8 mouse cellular contexts compared by ENCODE assay signal in genomic region chr12:112644855-112645506, GRCm38 (mm10). TPM values are rescaled to one million over a fixed set of nuclear protein-coding genes. Genes with fewer than 3 reads are reported as not detected.
DNase-seq lines count a peak whose midpoint lies in the region; ATAC-seq and TF ChIP-seq lines count a peak whose summit lies in the region.

No protein-coding gene starts in this region.

- intact Hi-C loops in heart, postnatal 10 days (cut with DNase I) = no loop called here

- ATAC-seq in heart, embryonic 13.5 days (ENCODE audit: extremely low read depth, insufficient number of reproducible peaks, low FRiP score, low TSS enrichment) = no peak
- ATAC-seq in embryonic facial prominence, embryonic 14.5 days (ENCODE audit: low read depth) = peak; percentile 39; the same call in 1 of the 2 replicates
- ATAC-seq in intestine, embryonic 16.5 days = peak; percentile 49
- ATAC-seq in stomach, embryonic 16.5 days (ENCODE audit: insufficient read depth, low FRiP score) = peak; percentile 15; the same call in 1 of the 2 replicates

- no peak for DNase-seq in heart, postnatal 10 days
- no peak for DNase-seq in MEL (ENCODE audit: low read depth, low spot score)
- peak; percentile 41 for DNase-seq in embryonic facial prominence, embryonic 14.5 days (ENCODE audit: low spot score)
- DNase-seq in lung, postnatal 14 days = peak; percentile 35
- no peak for DNase-seq in layer of hippocampus, adult 18-20 months (ENCODE audit: low spot score in 2 of 2)

- under 1% methylated on average over 75 of the region's 75 CpGs for WGBS in heart, embryonic 13.5 days
- 0% methylated on average over 31 of the region's 75 CpGs for WGBS in embryonic facial prominence, embryonic 14.5 days
- WGBS in intestine, embryonic 16.5 days = under 1% methylated on average over 75 of the region's 75 CpGs
- WGBS in stomach, embryonic 16.5 days = under 1% methylated on average over 75 of the region's 75 CpGs

- peaks cover 21% of the 10 kb centered on the region for H3K4me1 ChIP-seq in heart, embryonic 13.5 days
- H3K4me1 ChIP-seq in MEL (ENCODE audit: control insufficient read depth in 1 of 2, insufficient read depth in 2 of 2, low read length in 2 of 2) = peaks cover 7 to 31% of the 10 kb centered on the region in 2 experiments; a peak in 3 of 4 replicates
- peaks cover 9% of the 10 kb centered on the region for H3K4me1 ChIP-seq in embryonic facial prominence, embryonic 14.5 days (ENCODE audit: control insufficient read depth, insufficient read depth, low read length)
- H3K4me1 ChIP-seq in intestine, embryonic 16.5 days (ENCODE audit: control insufficient read depth, insufficient read depth, low read length) = peaks cover 14% of the 10 kb centered on the region
- peaks cover 14% of the 10 kb centered on the region for H3K4me1 ChIP-seq in stomach, embryonic 16.5 days (ENCODE audit: control insufficient read depth, insufficient read depth, low read length)

- TF ChIP-seq RAD21 in MEL (IDR thresholded peaks at IDR 0.05; ENCODE audit: low read depth, low read length) = no peak

- TF ChIP-seq EP300 in MEL (IDR thresholded peaks at IDR 0.05; ENCODE audit: low read depth in 1 of 2, low read length in 2 of 2) = no peak

- H3K27ac ChIP-seq in heart, embryonic 13.5 days (replicated peaks) = peak overlapping the region; percentile 85
- peak overlapping the region; percentile 69 for H3K27ac ChIP-seq in MEL (ENCODE audit: control insufficient read depth, low read depth, low read length)
- H3K27ac ChIP-seq in embryonic facial prominence, embryonic 14.5 days (replicated peaks; ENCODE audit: low read depth, low read length) = peak overlapping the region; percentile 92
- H3K27ac ChIP-seq in intestine, embryonic 16.5 days (ENCODE audit: low read length) = peak overlapping the region; percentile 68
- peak overlapping the region; percentile 90 for H3K27ac ChIP-seq in stomach, embryonic 16.5 days (ENCODE audit: low read length)

- TF ChIP-seq CTCF in MEL (IDR thresholded peaks at IDR 0.05 in 2 of 3, conservative IDR thresholded peaks at IDR 0.05 in 1 of 3; ENCODE audit: control insufficient read depth in 1 of 3, insufficient read depth in 1 of 3, low read depth in 2 of 3, low read length in 3 of 3, poor library complexity in 1 of 3, severe bottlenecking in 1 of 3) = no peak

- H3K27me3 ChIP-seq in heart, embryonic 13.5 days (replicated peaks) = no peaks in the 10 kb centered on the region
- no peaks in the 10 kb centered on the region for H3K27me3 ChIP-seq in MEL (ENCODE audit: control insufficient read depth in 1 of 2, insufficient read depth in 2 of 2, low read length in 2 of 2)
- H3K27me3 ChIP-seq in embryonic facial prominence, embryonic 14.5 days (replicated peaks; ENCODE audit: control insufficient read depth, insufficient read depth, low read length) = no peaks in the 10 kb centered on the region
- no peaks in the 10 kb centered on the region for H3K27me3 ChIP-seq in intestine, embryonic 16.5 days (replicated peaks; ENCODE audit: control insufficient read depth, insufficient read depth, low read length)
- H3K27me3 ChIP-seq in stomach, embryonic 16.5 days (ENCODE audit: control insufficient read depth, insufficient read depth, low read length) = no peaks in the 10 kb centered on the region

- peak in 1 of 2 experiments; percentile 98; a peak in 2 of 4 replicates for TF ChIP-seq POLR2A in MEL (IDR thresholded peaks at IDR 0.05; ENCODE audit: control insufficient read depth in 1 of 2, insufficient read depth in 1 of 2, low read depth in 1 of 2, low read length in 2 of 2, poor library complexity in 1 of 2)

- peak overlapping the region; percentile 91 for H3K9ac ChIP-seq in heart, embryonic 13.5 days
- peak overlapping the region; percentile 84 for H3K9ac ChIP-seq in MEL (ENCODE audit: control insufficient read depth, low read depth, low read length, poor library complexity, severe bottlenecking)
- peak overlapping the region; percentile 86 for H3K9ac ChIP-seq in embryonic facial prominence, embryonic 14.5 days (ENCODE audit: low read depth, low read length)
- peak overlapping the region; percentile 82 for H3K9ac ChIP-seq in intestine, embryonic 16.5 days (ENCODE audit: low read depth, low read length)
- H3K9ac ChIP-seq in stomach, embryonic 16.5 days (ENCODE audit: low read length) = peak overlapping the region; percentile 89

- peaks cover 25% of the 10 kb centered on the region for H3K79me2 ChIP-seq in MEL (ENCODE audit: control insufficient read depth, insufficient read depth, low read length, poor library complexity)

- H3K9me3 ChIP-seq in heart, embryonic 13.5 days = no peaks in the 10 kb centered on the region
- H3K9me3 ChIP-seq in MEL (replicated peaks; ENCODE audit: insufficient read depth, low read length) = no peaks in the 10 kb centered on the region
- no peaks in the 10 kb centered on the region for H3K9me3 ChIP-seq in embryonic facial prominence, embryonic 14.5 days (ENCODE audit: control insufficient read depth, low read length)
- H3K9me3 ChIP-seq in intestine, embryonic 16.5 days (ENCODE audit: control insufficient read depth, low read length) = no peaks in the 10 kb centered on the region
- no peaks in the 10 kb centered on the region for H3K9me3 ChIP-seq in stomach, embryonic 16.5 days (replicated peaks; ENCODE audit: control insufficient read depth, low read length)

- H3K4me2 ChIP-seq in heart, embryonic 13.5 days = peak overlapping the region; percentile 85
- H3K4me2 ChIP-seq in embryonic facial prominence, embryonic 14.5 days (ENCODE audit: low read depth, low read length) = peak overlapping the region; percentile 84
- peak overlapping the region; percentile 90 for H3K4me2 ChIP-seq in intestine, embryonic 16.5 days (ENCODE audit: low read depth, low read length)
- peak overlapping the region; percentile 74 for H3K4me2 ChIP-seq in stomach, embryonic 16.5 days (ENCODE audit: low read depth, low read length)

- H3K36me3 ChIP-seq in heart, embryonic 13.5 days = peaks cover 47% of the 10 kb centered on the region
- peaks cover 4 to 21% of the 10 kb centered on the region in 2 experiments; a peak in 3 of 4 replicates for H3K36me3 ChIP-seq in MEL (ENCODE audit: control insufficient read depth in 1 of 2, insufficient read depth in 2 of 2, low read length in 2 of 2)
- H3K36me3 ChIP-seq in embryonic facial prominence, embryonic 14.5 days (ENCODE audit: control insufficient read depth, insufficient read depth, low read length) = peaks cover 31% of the 10 kb centered on the region
- H3K36me3 ChIP-seq in intestine, embryonic 16.5 days (ENCODE audit: control insufficient read depth, insufficient read depth, low read length) = peaks cover 7% of the 10 kb centered on the region
- no peaks in the 10 kb centered on the region; the same call in 1 of the 2 replicates for H3K36me3 ChIP-seq in stomach, embryonic 16.5 days (ENCODE audit: control insufficient read depth, insufficient read depth, low read length)

- H3K4me3 ChIP-seq in heart, embryonic 13.5 days = peak overlapping the region; percentile 65
- peak overlapping the region; percentile 62 to 77 for H3K4me3 ChIP-seq in MEL (ENCODE audit: control insufficient read depth in 1 of 2, insufficient read depth in 1 of 2, low read depth in 2 of 2, low read length in 2 of 2)
- H3K4me3 ChIP-seq in embryonic facial prominence, embryonic 14.5 days (ENCODE audit: low read depth, low read length) = peak overlapping the region; percentile 77
- peak overlapping the region; percentile 61 for H3K4me3 ChIP-seq in intestine, embryonic 16.5 days (ENCODE audit: low read length)
- peak overlapping the region; percentile 67 for H3K4me3 ChIP-seq in stomach, embryonic 16.5 days (replicated peaks; ENCODE audit: low read length)

RNA-seq across cellular contexts. Expression of gene Siva1, which starts 0.5 kb away (rescaled TPM):
- polyA plus RNA-seq in heart, embryonic 13.5 days (2015; fragmentation: Nextera tagmentation; extraction: Ambion mirVana) = 129 and 149 TPM in 2 replicates
- 10 to 100 TPM; 26.4 to 31.4 TPM for total RNA-seq in heart, postnatal 10 days (2021)
- total RNA-seq in MEL (2012; rRNA removed) = 591 and 659 TPM in 2 replicates
- 100 to 1,000 TPM in 1 of 2 experiments, not detected in 1; 531 TPM for polyA plus RNA-seq in MEL (2012; ENCODE audit: insufficient read depth in 1 of 2, insufficient read length in 2 of 2, low read depth in 1 of 2, low replicate concordance in 2 of 2, missing spikeins in 1 of 2)
- 211 and 239 TPM in 2 replicates for polyA plus RNA-seq in embryonic facial prominence, embryonic 14.5 days (2014; fragmentation: Nextera tagmentation; extraction: Ambion mirVana)
- polyA plus RNA-seq in intestine, embryonic 16.5 days (2015; fragmentation: Nextera tagmentation; extraction: Ambion mirVana) = 168 and 186 TPM in 2 replicates
- polyA plus RNA-seq in stomach, embryonic 16.5 days (2015; fragmentation: Nextera tagmentation; extraction: Ambion mirVana) = 152 and 171 TPM in 2 replicates
- total RNA-seq in layer of hippocampus, adult 18-20 months (2021) = 10 to 100 TPM; 23.4 TPM

RNA-seq across cellular contexts. Expression of gene Adssl1, which starts 25.1 kb away (rescaled TPM):
- 69.3 and 83.9 TPM in 2 replicates for polyA plus RNA-seq in heart, embryonic 13.5 days (2015; fragmentation: Nextera tagmentation; extraction: Ambion mirVana)
- 100 to 1,000 TPM; 129 to 136 TPM for total RNA-seq in heart, postnatal 10 days (2021)
- total RNA-seq in MEL (2012; rRNA removed) = 36.0 and 58.2 TPM in 2 replicates
- 10 to 100 TPM in 1 of 2 experiments, not detected in 1; 63.9 TPM for polyA plus RNA-seq in MEL (2012; ENCODE audit: insufficient read depth in 1 of 2, insufficient read length in 2 of 2, low read depth in 1 of 2, low replicate concordance in 2 of 2, missing spikeins in 1 of 2)
- polyA plus RNA-seq in embryonic facial prominence, embryonic 14.5 days (2014; fragmentation: Nextera tagmentation; extraction: Ambion mirVana) = 23.2 and 26.5 TPM in 2 replicates
- polyA plus RNA-seq in intestine, embryonic 16.5 days (2015; fragmentation: Nextera tagmentation; extraction: Ambion mirVana) = 2.1 and 2.7 TPM in 2 replicates
- 2.7 and 10.3 TPM in 2 replicates for polyA plus RNA-seq in stomach, embryonic 16.5 days (2015; fragmentation: Nextera tagmentation; extraction: Ambion mirVana)
- 10 to 100 TPM; 14.3 to 15.7 TPM for total RNA-seq in layer of hippocampus, adult 18-20 months (2021)

RNA-seq across cellular contexts. Expression of gene Akt1, which starts 29.7 kb away (rescaled TPM):
- 59.2 and 66.6 TPM in 2 replicates for polyA plus RNA-seq in heart, embryonic 13.5 days (2015; fragmentation: Nextera tagmentation; extraction: Ambion mirVana)
- 100 to 1,000 TPM; 346 to 355 TPM for total RNA-seq in heart, postnatal 10 days (2021)
- 289 and 322 TPM in 2 replicates for total RNA-seq in MEL (2012; rRNA removed)
- 100 to 1,000 TPM; 764 to 827 TPM for polyA plus RNA-seq in MEL (2012; ENCODE audit: insufficient read depth in 1 of 2, insufficient read length in 2 of 2, low read depth in 1 of 2, low replicate concordance in 2 of 2, missing spikeins in 1 of 2)
- 76.4 and 84.0 TPM in 2 replicates for polyA plus RNA-seq in embryonic facial prominence, embryonic 14.5 days (2014; fragmentation: Nextera tagmentation; extraction: Ambion mirVana)
- 56.5 and 65.5 TPM in 2 replicates for polyA plus RNA-seq in intestine, embryonic 16.5 days (2015; fragmentation: Nextera tagmentation; extraction: Ambion mirVana)
- polyA plus RNA-seq in stomach, embryonic 16.5 days (2015; fragmentation: Nextera tagmentation; extraction: Ambion mirVana) = 50.7 and 52.8 TPM in 2 replicates
- 100 to 1,000 TPM; 169 to 170 TPM for total RNA-seq in layer of hippocampus, adult 18-20 months (2021)

RNA-seq across cellular contexts. Expression of gene Zbtb42, which starts 33.6 kb away (rescaled TPM):
- 5.8 and 6.2 TPM in 2 replicates for polyA plus RNA-seq in heart, embryonic 13.5 days (2015; fragmentation: Nextera tagmentation; extraction: Ambion mirVana)
- total RNA-seq in heart, postnatal 10 days (2021) = 1 to 10 TPM; 7.7 to 8.5 TPM
- 4.5 and 7.6 TPM in 2 replicates for total RNA-seq in MEL (2012; rRNA removed)
- polyA plus RNA-seq in MEL (2012; ENCODE audit: insufficient read depth in 1 of 2, insufficient read length in 2 of 2, low read depth in 1 of 2, low replicate concordance in 2 of 2, missing spikeins in 1 of 2) = 10 to 100 TPM in 1 of 2 experiments, not detected in 1; 11.4 TPM
- 3.7 and 3.8 TPM in 2 replicates for polyA plus RNA-seq in embryonic facial prominence, embryonic 14.5 days (2014; fragmentation: Nextera tagmentation; extraction: Ambion mirVana)
- polyA plus RNA-seq in intestine, embryonic 16.5 days (2015; fragmentation: Nextera tagmentation; extraction: Ambion mirVana) = 6.8 and 8.2 TPM in 2 replicates
- 9.7 and 12.2 TPM in 2 replicates for polyA plus RNA-seq in stomach, embryonic 16.5 days (2015; fragmentation: Nextera tagmentation; extraction: Ambion mirVana)
- under 1 TPM; 0.61 to 0.97 TPM for total RNA-seq in layer of hippocampus, adult 18-20 months (2021)

RNA-seq across cellular contexts. Expression of gene Inf2, which starts 56.4 kb away (rescaled TPM):
- polyA plus RNA-seq in heart, embryonic 13.5 days (2015; fragmentation: Nextera tagmentation; extraction: Ambion mirVana) = 3.2 TPM in 2 replicates
- 10 to 100 TPM; 18.4 to 23.3 TPM for total RNA-seq in heart, postnatal 10 days (2021)
- total RNA-seq in MEL (2012; rRNA removed) = 23.2 and 26.1 TPM in 2 replicates
- 100 to 1,000 TPM in 1 of 2 experiments, 10 to 100 TPM in 1; 55.7 to 122 TPM for polyA plus RNA-seq in MEL (2012; ENCODE audit: insufficient read depth in 1 of 2, insufficient read length in 2 of 2, low read depth in 1 of 2, low replicate concordance in 2 of 2, missing spikeins in 1 of 2)
- 6.4 and 8.1 TPM in 2 replicates for polyA plus RNA-seq in embryonic facial prominence, embryonic 14.5 days (2014; fragmentation: Nextera tagmentation; extraction: Ambion mirVana)
- 1.6 and 2.6 TPM in 2 replicates for polyA plus RNA-seq in intestine, embryonic 16.5 days (2015; fragmentation: Nextera tagmentation; extraction: Ambion mirVana)
- polyA plus RNA-seq in stomach, embryonic 16.5 days (2015; fragmentation: Nextera tagmentation; extraction: Ambion mirVana) = 2.9 and 3.9 TPM in 2 replicates
- 100 to 1,000 TPM; 105 to 111 TPM for total RNA-seq in layer of hippocampus, adult 18-20 months (2021)

Comparison
In these comparisons a context has a peak if more than half of its experiments do, and no peak if none do; other contexts are left out.
1. DNase-seq: peak in embryonic facial prominence, embryonic 14.5 days (single experiment) and lung, postnatal 14 days (single experiment); none in heart, postnatal 10 days (0 of 2), MEL (single experiment) and layer of hippocampus, adult 18-20 months (0 of 2).
2. Peak in every context shown above with its lines, with median percentiles within 50 percentile points of each other: H3K27ac ChIP-seq, H3K4me2 ChIP-seq, H3K4me3 ChIP-seq and H3K9ac ChIP-seq.